Mouse (Mus musculus) lung, postnatal 14 days (tissue): ENCODE data around the gene Csrp2.

Experiments
- DNase-seq: peaks from one replicate; pipeline ENCODE4 v3.0.0; 2021

Csrp2 gene

GRCm38 (mm10) chr10:110931913-110932560, 12.4 kb downstream of the Csrp2 start:
- no peak for DNase-seq

GRCm38 (mm10) chr10:110933584-110933983, 14.0 kb downstream of the Csrp2 start:
- DNase-seq: no peak

- DNase-seq: no peak
These were observed 15.5 kb downstream of the Csrp2 start for GRCm38 (mm10) chr10:110935081-110935480.

- no peak for DNase-seq
These were observed 16.1 kb downstream of the Csrp2 start for GRCm38 (mm10) chr10:110935669-110936068.

- DNase-seq: no peak
These were observed 18.8 kb downstream of the Csrp2 start for GRCm38 (mm10) chr10:110938361-110938760.

- no peak for DNase-seq
These were observed 19.4 kb downstream of the Csrp2 start for GRCm38 (mm10) chr10:110938841-110939549.

GRCm38 (mm10) chr10:110939717-110940116, 20.1 kb downstream of the Csrp2 start:
- no peak for DNase-seq

GRCm38 (mm10) chr10:110940740-110941398, 21.3 kb downstream of the Csrp2 start:
- no peak for DNase-seq

- no peak for DNase-seq
These were observed 22.4 kb downstream of the Csrp2 start for GRCm38 (mm10) chr10:110941968-110942367.

GRCm38 (mm10) chr10:110942806-110943205, 23.2 kb downstream of the Csrp2 start:
- no peak for DNase-seq

- no peak for DNase-seq
These were observed 24.6 kb downstream of the Csrp2 start for GRCm38 (mm10) chr10:110944175-110944574.

- no peak for DNase-seq
These were observed 26.4 kb downstream of the Csrp2 start for GRCm38 (mm10) chr10:110945966-110946365.

- DNase-seq: no peak
These were observed 28.0 kb downstream of the Csrp2 start for GRCm38 (mm10) chr10:110947574-110947973.

- no peak for DNase-seq
These were observed 31.5 kb downstream of the Csrp2 start for GRCm38 (mm10) chr10:110951112-110951511.

- no peak for DNase-seq
These were observed 32.2 kb downstream of the Csrp2 start for GRCm38 (mm10) chr10:110951748-110952147.

GRCm38 (mm10) chr10:110952271-110952670, 32.7 kb downstream of the Csrp2 start:
- no peak for DNase-seq

- DNase-seq: peak; percentile 68
These were observed 33.4 kb downstream of the Csrp2 start for GRCm38 (mm10) chr10:110952937-110953451.

- no peak for DNase-seq
These were observed 39.3 kb downstream of the Csrp2 start for GRCm38 (mm10) chr10:110958879-110959278.

- DNase-seq: no peak
These were observed 40.2 kb downstream of the Csrp2 start for GRCm38 (mm10) chr10:110959781-110960180.

GRCm38 (mm10) chr10:110960841-110961240, 41.3 kb downstream of the Csrp2 start:
- no peak for DNase-seq

- DNase-seq: no peak
These were observed 42.6 kb downstream of the Csrp2 start for GRCm38 (mm10) chr10:110962172-110962571.

GRCm38 (mm10) chr10:110971044-110971443, 51.5 kb downstream of the Csrp2 start:
- no peak for DNase-seq

GRCm38 (mm10) chr10:110971483-110971882, 51.9 kb downstream of the Csrp2 start:
- no peak for DNase-seq

- peak; percentile 32 for DNase-seq
These were observed 52.4 kb downstream of the Csrp2 start for GRCm38 (mm10) chr10:110971998-110972397.
